Mouse (Mus musculus) myocyte (in vitro differentiated cells): Measurements from ENCODE around the gene Mrpl18. TPM values are rescaled to one million over a fixed set of nuclear protein-coding genes. Genes with fewer than 3 reads are reported as not detected.
"Not testable (repeated sequence)": the region's sequence is repeated elsewhere in the genome, so short reads cannot be mapped to it uniquely, and the experiment has no call there.

ENCODE experiments used
- H3K27me3 ChIP-seq: one replicate; pipeline ENCODE4 v1.6.1; 2011; ENCODE audit not compliant: control insufficient read depth, insufficient read depth, insufficient read length
- H3K36me3 ChIP-seq: one replicate; pipeline ENCODE4 v1.6.1; 2011; ENCODE audit not compliant: control insufficient read depth, insufficient read depth
- H3K4me2 ChIP-seq: one replicate; pipeline ENCODE4 v1.6.1; 2011; ENCODE audit warnings: low read depth, control low read depth
- H3K4me3 ChIP-seq: one replicate; pipeline ENCODE4 v1.5.1; 2011; ENCODE audit warnings: mild to moderate bottlenecking, control low read depth, moderate library complexity
- H3K79me2 ChIP-seq: one replicate; pipeline ENCODE4 v1.6.1; 2011; ENCODE audit not compliant: control insufficient read depth, insufficient read depth
- H3ac ChIP-seq: one replicate; pipeline ENCODE4 v1.6.1; 2011; ENCODE audit not compliant: control insufficient read depth, insufficient read length
- CEBPB ChIP-seq: IDR thresholded peaks from 2 replicates; pipeline ENCODE4 v1.6.1; 2011; ENCODE audit warnings: mild to moderate bottlenecking, moderate library complexity; ENCODE audit not compliant: poor library complexity, insufficient read depth, severe bottlenecking
- E2F4 ChIP-seq: IDR thresholded peaks from one replicate; pipeline ENCODE4 v1.6.1; 2011; ENCODE audit warnings: mild to moderate bottlenecking, control low read depth, moderate library complexity; ENCODE audit not compliant: insufficient read depth
- MAX ChIP-seq: IDR thresholded peaks from one replicate; pipeline ENCODE4 v1.6.1; 2011; ENCODE audit warnings: low read depth, mild to moderate bottlenecking, control low read depth
- MYOD1 ChIP-seq, 3 experiments: IDR thresholded peaks; one replicate each; pipeline ENCODE4 v1.6.1; 2011; ENCODE audit warnings: control low read depth in 2 of 3, low read depth in 2 of 3, mild to moderate bottlenecking in 2 of 3, moderate library complexity in 1 of 3; ENCODE audit not compliant: insufficient read length in 2 of 3, control insufficient read depth in 1 of 3
- MYOG ChIP-seq, 3 experiments: IDR thresholded peaks; one replicate each; pipeline ENCODE4 v1.6.1; 2011; ENCODE audit warnings: control low read depth in 2 of 3, low read depth in 2 of 3, mild to moderate bottlenecking in 2 of 3; ENCODE audit not compliant: insufficient read length in 2 of 3, control insufficient read depth in 1 of 3, insufficient read depth in 1 of 3
- POLR2A ChIP-seq: IDR thresholded peaks from one replicate; pipeline ENCODE4 v1.6.1; 2011; ENCODE audit warnings: low read depth, mild to moderate bottlenecking, control low read depth, moderate library complexity; ENCODE audit not compliant: insufficient read length
- POLR2AphosphoS2 ChIP-seq: IDR thresholded peaks from one replicate; pipeline ENCODE4 v1.6.1; 2011; ENCODE audit warnings: low read depth, control low read depth; ENCODE audit not compliant: insufficient read length
- REST ChIP-seq: IDR thresholded peaks from one replicate; pipeline ENCODE4 v1.6.1; 2011; ENCODE audit warnings: mild to moderate bottlenecking, control low read depth, moderate library complexity; ENCODE audit not compliant: insufficient read depth, insufficient read length
- SRF ChIP-seq: IDR thresholded peaks from one replicate; pipeline ENCODE4 v1.6.1; 2011; ENCODE audit warnings: low read depth; ENCODE audit not compliant: control insufficient read depth, insufficient read length
- TCF12 ChIP-seq: IDR thresholded peaks from one replicate; pipeline ENCODE4 v1.6.1; 2011; ENCODE audit warnings: mild to moderate bottlenecking, control low read depth; ENCODE audit not compliant: poor library complexity, insufficient read depth, severe bottlenecking
- TCF3 ChIP-seq: IDR thresholded peaks from one replicate; pipeline ENCODE4 v1.6.1; 2011; ENCODE audit warnings: low read depth, control low read depth; ENCODE audit not compliant: insufficient read length
- USF1 ChIP-seq: IDR thresholded peaks from one replicate; pipeline ENCODE4 v1.6.1; 2011; ENCODE audit warnings: low read depth, mild to moderate bottlenecking, control low read depth, moderate library complexity
- polyA plus RNA-seq: library from polyadenylated mRNA; unstranded; fragments of >200 nt; fragmentation: generic; extraction: Trizol; gene quantifications from one replicate; pipeline ENCODE4 v1.2.1, GENCODE M21; 2012; ENCODE audit warnings: missing spikeins

Mrpl18 gene
- polyA plus RNA-seq, 1 experiment = 64.1 TPM

GRCm38 (mm10) chr17:12938077-12938476 is 21.9 kb upstream of the Mrpl18 start:
- Histone ChIP-seq H3K79me2 (no peaks in the 10 kb centered on the region), H3K4me2 (no peak overlapping the region), H3ac (no peak overlapping the region), H3K27me3 (no peaks in the 10 kb centered on the region), H3K4me3 (no peak overlapping the region), H3K36me3 (peaks cover 5% of the 10 kb centered on the region)
- no peak for TF ChIP-seq MYOD1 (IDR thresholded peaks at IDR 0.05; ENCODE audit: control insufficient read depth in 1 of 3, insufficient read length in 2 of 3, low read depth in 2 of 3)
- TF ChIP-seq POLR2AphosphoS2 = no peak
- no peak for TF ChIP-seq MAX

GRCm38 (mm10) chr17:12937412-12937970 is 21.3 kb upstream of the Mrpl18 start:
- no peaks in the 10 kb centered on the region for H3K36me3 ChIP-seq
- peak overlapping the region; percentile 16 for H3K4me2 ChIP-seq
- no peaks in the 10 kb centered on the region for H3K79me2 ChIP-seq
- H3K4me3 ChIP-seq = no peak overlapping the region
- no peak overlapping the region for H3ac ChIP-seq
- H3K27me3 ChIP-seq = no peaks in the 10 kb centered on the region
- TF ChIP-seq MYOD1 (IDR thresholded peaks at IDR 0.05; ENCODE audit: control insufficient read depth in 1 of 3, insufficient read length in 2 of 3, low read depth in 2 of 3) (peak in 1 of 3 experiments; percentile 37), USF1 (no peak), MYOG (IDR thresholded peaks at IDR 0.05; ENCODE audit: control insufficient read depth in 1 of 3, insufficient read depth in 1 of 3, insufficient read length in 2 of 3, low read depth in 2 of 3) (peak in 1 of 3 experiments; percentile 42)

DNA sequence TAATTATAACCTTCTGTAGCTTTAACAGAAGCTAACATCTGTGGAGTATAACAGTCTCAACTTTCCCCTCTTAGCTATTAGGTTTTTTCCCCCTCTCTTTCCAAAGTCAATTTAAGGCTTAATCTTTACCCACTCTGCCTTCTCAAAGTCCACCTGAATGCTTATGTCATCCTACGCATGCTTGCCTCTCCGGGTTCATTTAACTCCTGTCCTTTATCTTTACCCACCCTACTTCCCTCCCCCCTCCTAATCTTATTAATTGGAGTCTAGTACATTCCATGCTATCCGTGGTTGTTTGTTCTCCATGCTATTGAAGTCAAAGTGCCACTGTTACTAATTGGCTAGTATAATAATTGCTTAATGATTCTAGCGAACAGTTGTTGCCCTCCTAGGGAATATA is 19.6 kb upstream of the Mrpl18 start:
- no peak overlapping the region for H3ac ChIP-seq
- no peaks in the 10 kb centered on the region for H3K36me3 ChIP-seq
- TF ChIP-seq E2F4 (no peak), USF1 (no peak), CEBPB (no peak)
- H3K27me3 ChIP-seq = no peaks in the 10 kb centered on the region
- H3K79me2 ChIP-seq = no peaks in the 10 kb centered on the region
- H3K4me2 ChIP-seq = no peak overlapping the region
- H3K4me3 ChIP-seq = no peak overlapping the region

GRCm38 (mm10) chr17:12931576-12931975 is 15.4 kb upstream of the Mrpl18 start:
- H3K4me2 ChIP-seq, H3K36me3 ChIP-seq, H3K79me2 ChIP-seq, H3K27me3 ChIP-seq, H3ac ChIP-seq, H3K4me3 ChIP-seq: not testable (repeated sequence)

- TF ChIP-seq POLR2AphosphoS2 (peak; percentile 25), MYOG (IDR thresholded peaks at IDR 0.05; ENCODE audit: control insufficient read depth in 1 of 3, insufficient read depth in 1 of 3, insufficient read length in 2 of 3, low read depth in 2 of 3) (no peak)
- H3K36me3 ChIP-seq = peaks cover 44% of the 10 kb centered on the region
- no peak overlapping the region for H3K4me2 ChIP-seq
- H3ac ChIP-seq = no peak overlapping the region
- no peaks in the 10 kb centered on the region for H3K27me3 ChIP-seq
- no peaks in the 10 kb centered on the region for H3K79me2 ChIP-seq
- no peak overlapping the region for H3K4me3 ChIP-seq
Measured at GRCm38 (mm10) chr17:12925703-12926180, 9.6 kb upstream of the Mrpl18 start.

DNA sequence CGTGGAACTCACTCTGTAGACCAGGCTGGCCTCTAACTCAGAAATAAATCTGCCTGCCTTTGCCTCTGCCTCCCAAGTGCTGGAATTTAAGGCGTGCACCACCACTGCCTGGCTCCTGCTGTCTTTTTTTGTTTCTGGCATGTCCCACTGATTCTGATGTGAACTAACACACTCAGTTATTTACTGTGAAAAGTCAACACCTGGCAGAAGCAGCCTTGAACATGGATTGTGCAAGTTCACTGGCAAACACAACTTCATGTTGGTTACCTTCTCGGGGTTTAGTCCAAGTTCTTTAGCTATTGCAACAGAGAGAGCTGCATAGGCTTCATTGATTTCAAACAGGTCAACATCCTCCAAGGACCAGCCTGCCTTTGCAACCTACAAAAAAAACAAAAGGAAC is 8.9 kb upstream of the Mrpl18 start:
- TF ChIP-seq SRF (no peak), CEBPB (no peak), TCF3 (no peak), POLR2AphosphoS2 (no peak)
- Histone ChIP-seq H3K27me3 (no peaks in the 10 kb centered on the region), H3K79me2 (peaks cover 5% of the 10 kb centered on the region), H3K4me3 (no peak overlapping the region), H3K36me3 (peaks cover 52% of the 10 kb centered on the region), H3K4me2 (no peak overlapping the region), H3ac (no peak overlapping the region)

DNA sequence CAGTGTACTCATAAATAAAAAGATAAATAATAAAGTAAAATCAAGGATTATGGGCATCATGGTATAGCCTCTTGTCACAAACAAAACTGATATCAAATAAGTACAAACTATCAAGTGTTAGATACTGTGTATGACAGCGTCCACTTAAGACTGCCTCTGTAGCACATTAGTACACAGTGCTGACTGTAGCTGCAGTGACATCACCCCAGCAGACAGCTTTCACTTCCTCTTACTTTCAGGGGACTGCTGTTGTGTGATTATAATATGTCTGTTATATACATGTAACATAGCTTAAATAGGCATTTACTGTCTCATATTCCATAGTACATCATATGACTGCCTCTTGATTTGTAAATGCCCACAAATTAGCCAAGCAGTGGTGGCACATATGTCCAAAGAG is 4.9 kb upstream of the Mrpl18 start:
- no peak overlapping the region for H3K4me2 ChIP-seq
- H3K27me3 ChIP-seq = no peaks in the 10 kb centered on the region
- H3K79me2 ChIP-seq = peaks cover 43% of the 10 kb centered on the region
- TF ChIP-seq MYOG (IDR thresholded peaks at IDR 0.05; ENCODE audit: control insufficient read depth in 1 of 3, insufficient read depth in 1 of 3, insufficient read length in 2 of 3, low read depth in 2 of 3) (no peak), MYOD1 (IDR thresholded peaks at IDR 0.05; ENCODE audit: control insufficient read depth in 1 of 3, insufficient read length in 2 of 3, low read depth in 2 of 3) (no peak), POLR2A (no peak), MAX (no peak), TCF12 (no peak), TCF3 (no peak), POLR2AphosphoS2 (no peak), REST (no peak), USF1 (no peak), SRF (no peak), CEBPB (no peak), E2F4 (no peak)
- no peak overlapping the region for H3ac ChIP-seq
- peaks cover 69% of the 10 kb centered on the region for H3K36me3 ChIP-seq
- H3K4me3 ChIP-seq = no peak overlapping the region
